Mouse (Mus musculus) erythroblast, adult 5-6 weeks (primary cell): ENCODE data around the gene Ndufs7. TPM values are rescaled to one million over a fixed set of nuclear protein-coding genes. Genes with fewer than 3 reads are reported as not detected.

Experiments used
- ATAC-seq: replicated peaks from 2 replicates; pipeline ENCODE4 v1.8.0; 2016; ENCODE audit warnings: moderate number of reproducible peaks, mild to moderate bottlenecking, moderate TSS enrichment, inconsistent platforms; ENCODE audit not compliant: poor library complexity, low FRiP score, severe bottlenecking
- total RNA-seq, 2 experiments: library from RNA; stranded (forward) in 1 of 2; stranded (reverse) in 1 of 2; fragments of 150-400 nt in 1 of 2; fragments of 200-764, 138-1000 nt in 1 of 2; gene quantifications; 2 replicates each; pipeline versions ENCODE4 v1.2.3 to v1.2.4; 2015 to 2017; ENCODE audit warnings: low replicate concordance in 2 of 2

Gene Ndufs7
- total RNA-seq, 2 experiments from 2014 or later, result 14.2 to 25.7 TPM

- peak; percentile 69 for ATAC-seq
Observed at GRCm38 (mm10) chr10:80260642-80261584, 12.0 kb downstream of the Ndufs7 start, which contains the start of the genes Gamt and Dazap1. Gamt (minus strand) TSS chr10:80261012. Dazap1 (plus strand) TSS chr10:80261486.

GRCm38 (mm10) chr10:80261585-80261968 is 12.7 kb downstream of the Ndufs7 start:
- ATAC-seq, result peak; percentile 53

DNA sequence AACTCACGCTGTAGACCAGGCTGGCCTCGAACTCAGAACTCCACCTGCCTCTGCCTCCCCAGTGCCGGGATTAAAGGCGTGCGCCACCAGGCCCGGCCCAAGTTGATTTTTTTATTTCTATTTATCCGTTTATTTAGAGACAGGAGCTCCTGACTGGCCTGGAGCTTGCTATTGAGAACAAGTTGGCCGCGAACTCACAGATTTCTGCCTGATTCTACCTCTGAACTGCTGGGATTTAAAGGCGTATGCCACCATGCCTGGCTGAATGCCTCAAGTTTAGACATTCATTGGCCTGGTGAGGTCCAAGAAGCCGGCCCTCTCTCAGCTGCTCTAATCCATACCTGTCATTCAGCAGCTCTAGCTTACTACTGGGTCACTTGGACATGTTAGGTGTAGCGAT is 13.2 kb downstream of the Ndufs7 start:
- no peak for ATAC-seq

DNA sequence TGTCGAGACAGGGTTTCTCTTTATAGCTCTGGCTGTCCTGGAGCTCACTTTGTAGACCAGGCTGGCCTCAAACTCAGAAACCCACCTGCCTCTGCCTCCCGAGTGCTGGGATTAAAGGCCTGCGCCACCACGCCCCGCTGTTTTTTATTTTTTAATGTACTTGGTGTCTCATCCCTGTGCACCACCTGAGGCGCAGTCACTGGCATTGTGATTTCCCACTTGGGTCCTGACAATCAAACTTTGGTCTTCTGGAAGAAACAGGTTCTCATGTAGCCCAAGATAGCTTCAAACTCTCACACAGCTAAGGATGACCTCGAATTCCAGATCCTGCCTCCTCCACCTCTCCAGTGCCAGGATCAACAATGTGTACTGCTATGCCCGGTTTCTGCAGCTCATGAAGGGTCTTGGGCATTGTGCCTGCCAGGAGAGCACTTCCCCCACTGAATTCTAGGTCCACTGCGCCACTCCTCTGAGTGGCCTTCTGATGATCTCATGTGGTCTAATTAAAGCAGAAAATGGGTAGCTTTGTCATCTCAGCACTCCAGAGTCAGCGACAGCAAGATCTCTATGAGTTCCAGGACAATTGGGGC is 13.9 kb downstream of the Ndufs7 start:
- no peak for ATAC-seq

DNA sequence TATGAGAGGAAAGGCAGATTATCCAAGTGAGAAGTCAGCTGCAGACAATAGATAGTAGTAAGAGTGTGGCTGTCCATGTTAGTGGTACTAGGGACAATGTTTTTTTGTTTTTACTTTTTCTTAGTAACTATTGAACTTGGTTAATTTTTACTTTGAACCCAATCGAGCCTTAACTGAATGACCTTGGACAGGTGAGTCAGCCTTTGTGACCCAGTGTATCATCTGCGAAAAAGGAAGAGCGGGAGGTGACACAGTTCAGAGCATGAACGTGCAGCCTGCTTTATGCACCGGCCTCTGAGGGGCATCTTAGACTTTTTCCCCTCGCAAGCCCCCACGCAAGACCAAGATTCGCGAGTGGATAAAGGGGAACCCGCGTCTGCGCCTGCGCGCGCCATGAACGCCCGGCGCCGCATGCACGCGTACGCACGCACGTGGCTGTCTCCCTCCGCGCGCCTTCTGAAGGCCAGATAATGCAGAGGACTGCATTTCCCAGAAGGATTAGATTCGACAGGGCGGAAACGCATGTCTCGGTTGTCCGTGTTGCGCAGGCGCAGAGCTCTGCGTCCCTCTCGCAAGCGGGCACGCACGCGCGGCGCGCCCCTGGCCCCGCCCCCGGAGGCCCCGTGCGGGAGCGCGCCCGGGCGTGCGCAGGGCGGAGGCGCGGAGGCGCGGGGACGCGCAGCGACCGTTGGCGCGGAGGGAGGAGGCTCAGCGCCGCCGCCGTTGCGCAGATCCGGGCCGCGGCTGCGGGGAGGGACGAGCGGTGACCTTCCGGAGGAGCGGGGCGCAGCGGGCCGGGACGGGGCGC is 15.6 kb downstream of the Ndufs7 start:
- ATAC-seq, result peak; percentile 74

- ATAC-seq, result no peak
Observed at GRCm38 (mm10) chr10:80265149-80265486, 16.2 kb downstream of the Ndufs7 start.

DNA sequence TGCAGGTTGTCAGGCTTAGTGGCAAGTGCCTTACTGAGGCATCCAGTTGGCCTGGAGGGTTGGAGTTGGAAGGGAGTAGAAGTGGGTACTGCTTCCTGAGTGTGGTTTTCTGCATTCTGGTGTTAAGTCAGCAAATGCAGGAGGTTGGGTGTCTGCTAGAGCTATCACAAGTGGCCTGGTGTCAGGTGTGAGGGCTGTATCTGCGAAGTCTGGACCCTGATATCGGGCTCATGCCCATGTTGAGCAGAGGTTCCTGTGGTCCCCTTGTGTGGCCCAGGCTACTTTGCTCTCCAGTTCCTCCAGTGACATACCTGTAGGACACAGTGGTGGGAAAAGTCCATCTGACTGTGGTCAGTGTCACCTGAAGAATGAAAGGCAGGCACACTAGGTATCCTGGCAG is 21.2 kb downstream of the Ndufs7 start:
- no peak for ATAC-seq

- peak; percentile 36 for ATAC-seq
Observed at GRCm38 (mm10) chr10:80270734-80271181, 21.8 kb downstream of the Ndufs7 start.

DNA sequence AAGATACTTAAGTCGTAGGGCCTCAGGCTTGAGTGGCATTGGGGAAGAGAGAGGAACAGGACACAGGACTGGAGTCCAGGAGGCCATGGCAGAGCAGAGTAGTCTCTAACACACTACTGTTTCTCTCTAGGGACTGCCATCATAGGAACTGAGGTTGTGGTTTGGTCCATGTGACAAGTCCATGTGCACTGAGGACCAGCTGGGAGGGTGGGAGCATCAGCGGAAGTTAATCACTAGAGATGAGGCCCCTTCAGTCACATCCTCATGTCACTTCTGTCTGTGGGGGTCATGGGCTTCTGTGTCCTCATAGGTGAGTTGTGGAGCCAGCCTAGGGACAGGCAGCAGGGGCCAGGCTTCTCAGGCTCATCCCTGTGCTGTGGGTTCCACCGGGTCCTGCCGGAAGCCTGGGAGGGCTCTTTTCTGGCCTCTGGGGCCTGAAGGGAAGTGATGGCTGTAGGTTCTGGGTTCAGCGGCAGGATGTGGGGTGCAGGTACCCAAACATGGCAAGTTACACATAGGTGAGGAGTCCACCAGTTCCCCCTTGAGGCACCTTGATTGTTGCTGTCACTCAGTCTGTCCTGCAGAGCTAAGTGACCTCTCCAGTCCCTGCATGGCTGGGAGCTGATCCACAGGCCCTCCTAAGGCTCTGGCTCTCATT is 22.4 kb downstream of the Ndufs7 start:
- no peak for ATAC-seq

DNA sequence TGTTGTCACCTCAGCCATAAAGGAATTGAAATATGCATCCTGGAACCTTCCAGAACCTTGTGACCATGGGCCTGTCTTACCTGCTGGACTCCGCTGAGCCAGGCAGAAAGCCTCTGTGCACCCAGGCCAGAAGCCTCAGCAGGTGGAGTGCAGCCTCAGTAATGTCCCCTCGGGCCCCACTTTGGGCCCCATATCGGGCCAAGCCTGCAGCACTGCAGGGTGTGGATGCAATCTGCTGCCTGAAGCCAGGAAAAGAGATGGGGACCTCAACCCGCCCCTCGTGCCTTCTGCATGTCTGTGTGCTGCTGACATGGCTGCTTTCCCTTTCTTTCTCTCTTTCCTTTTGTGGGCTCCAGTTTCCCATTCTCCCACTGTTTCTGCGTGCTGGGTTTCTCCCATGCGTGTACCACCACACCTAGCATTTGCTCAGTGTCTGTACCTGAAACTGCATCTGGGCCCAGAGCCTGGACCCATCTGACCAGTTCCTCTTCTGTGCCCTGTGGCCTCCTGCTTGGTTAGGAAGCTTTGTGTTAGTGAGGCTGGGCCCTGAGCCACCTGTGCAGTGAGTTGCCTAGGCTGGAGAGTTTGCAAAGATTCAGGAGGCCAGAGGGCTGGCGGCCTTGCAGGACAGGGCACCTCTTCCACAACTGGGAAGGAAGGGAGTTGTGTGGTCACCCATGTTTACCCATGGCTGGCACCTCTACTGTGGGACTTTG is 23.1 kb downstream of the Ndufs7 start:
- ATAC-seq, result no peak

DNA sequence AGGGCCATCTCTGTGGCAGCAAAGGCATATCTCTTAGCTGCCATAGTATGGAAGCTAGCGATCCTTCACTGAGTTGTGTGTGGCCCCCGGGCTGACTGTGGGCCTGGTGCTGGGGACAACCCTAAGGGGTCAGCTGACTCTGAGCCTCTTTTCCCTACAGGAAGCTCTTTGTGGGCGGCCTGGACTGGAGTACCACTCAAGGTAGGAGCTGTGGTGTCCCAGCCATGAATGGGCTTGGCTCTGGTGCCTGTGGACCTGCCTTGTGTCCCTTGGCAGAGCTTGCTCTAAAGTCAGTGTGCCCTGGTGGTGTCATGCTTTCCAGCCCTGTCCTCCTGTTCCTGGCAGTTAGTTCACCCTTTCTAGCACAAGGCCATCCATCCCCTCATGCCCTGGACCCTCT is 24.9 kb downstream of the Ndufs7 start:
- no peak for ATAC-seq

- no peak for ATAC-seq
Observed at GRCm38 (mm10) chr10:80276238-80276637, 27.3 kb downstream of the Ndufs7 start.

GRCm38 (mm10) chr10:80278390-80278789 is 29.5 kb downstream of the Ndufs7 start:
- ATAC-seq, result no peak

GRCm38 (mm10) chr10:80279273-80279672 is 30.4 kb downstream of the Ndufs7 start:
- ATAC-seq, result no peak

DNA sequence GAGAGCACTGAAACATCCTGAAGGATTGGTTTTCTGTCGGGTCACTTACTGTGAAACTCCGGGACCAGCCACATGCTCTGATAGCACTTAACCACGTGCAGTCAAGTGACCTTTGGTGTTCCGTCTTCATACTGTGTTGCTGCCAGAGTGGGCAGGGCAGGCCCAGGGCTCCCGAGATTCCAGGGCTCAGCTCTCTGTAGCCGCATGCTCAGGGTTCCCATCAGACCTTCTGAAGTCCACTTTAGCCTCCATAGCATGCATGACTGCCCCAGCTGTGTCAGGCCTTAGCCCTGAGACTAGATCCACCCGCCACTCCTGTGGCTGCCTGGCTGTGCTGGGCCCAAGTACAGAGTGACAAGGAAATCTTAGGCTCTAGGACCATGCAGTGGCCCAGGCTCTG is 32.4 kb downstream of the Ndufs7 start:
- ATAC-seq, result no peak

DNA sequence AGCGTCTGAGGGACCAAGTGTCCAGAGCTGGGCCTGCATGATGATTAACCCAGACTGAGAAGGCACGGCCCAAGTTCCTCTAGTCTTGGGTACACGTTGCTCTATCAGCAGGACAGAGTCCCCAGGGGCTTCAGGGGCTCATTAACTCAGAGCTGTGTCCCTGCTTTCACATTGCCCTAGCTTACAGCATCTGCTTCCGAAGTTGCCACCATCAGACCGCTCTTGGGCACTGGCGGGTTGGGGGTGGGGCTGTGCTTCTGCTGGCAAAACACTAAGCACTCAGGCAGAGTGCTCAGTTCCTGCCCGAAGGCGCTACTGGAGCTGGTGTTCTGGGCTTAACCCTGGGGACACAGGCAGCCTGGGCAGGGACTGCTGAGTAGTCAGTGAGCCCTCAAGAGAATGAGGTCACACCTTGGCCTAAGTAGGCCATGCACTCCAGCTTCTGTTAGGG is 33.0 kb downstream of the Ndufs7 start:
- no peak for ATAC-seq

- no peak for ATAC-seq
Observed at GRCm38 (mm10) chr10:80282481-80283441, 33.8 kb downstream of the Ndufs7 start.
